30 mouse cellular contexts compared by ENCODE assay signal in genomic region chr5:98815269-98815668, GRCm38 (mm10). TPM values are rescaled to one million over a fixed set of nuclear protein-coding genes. Genes with fewer than 3 reads are reported as not detected.
"Had no signal": no experiment of that assay in that cellular context is flagged by ENCODE, and none has a peak within 500 bp of the region (broad histone marks: within the 10 kb centered on the region; RNA-seq: fewer than 3 reads in every experiment).

No protein-coding gene starts in this region.

- H3K4me2 ChIP-seq: limb, embryonic 12.5 days; limb, embryonic 13.5 days; limb, embryonic 15.5 days; liver, embryonic 11.5 days; liver, embryonic 12.5 days; liver, embryonic 13.5 days; liver, embryonic 15.5 days; lung, embryonic 15.5 days; midbrain, embryonic 11.5 days; midbrain, embryonic 12.5 days; midbrain, embryonic 13.5 days; midbrain, embryonic 15.5 days; neural tube, embryonic 12.5 days had no signal

- H3K9ac ChIP-seq: limb, embryonic 12.5 days; limb, embryonic 13.5 days; limb, embryonic 15.5 days; liver, embryonic 12.5 days; liver, embryonic 13.5 days; liver, embryonic 14.5 days; liver, embryonic 15.5 days; liver, postnatal 0 days; lung, embryonic 15.5 days; midbrain, embryonic 12.5 days; midbrain, embryonic 13.5 days; midbrain, embryonic 15.5 days; neural tube, embryonic 12.5 days had no signal

- DNase-seq: layer of hippocampus, postnatal 36 days; left cerebral cortex, postnatal 4 days; liver; liver, embryonic 13.5 days; liver, postnatal 0 days; lung, adult 18-20 months; lung, postnatal 10 days; lung, postnatal 36 days; lung, postnatal 4 days; midbrain, embryonic 14.5 days had no signal

- H3K27me3 ChIP-seq: limb, embryonic 12.5 days; limb, embryonic 13.5 days; limb, embryonic 15.5 days; liver, embryonic 12.5 days; liver, embryonic 13.5 days; liver, embryonic 15.5 days; lung, embryonic 15.5 days; megakaryocyte, embryonic 14.5 days; midbrain, embryonic 12.5 days; midbrain, embryonic 13.5 days; midbrain, embryonic 15.5 days; neural tube, embryonic 12.5 days had no signal

- H3K36me3 ChIP-seq: limb, embryonic 10.5 days; limb, embryonic 12.5 days; limb, embryonic 13.5 days; limb, embryonic 15.5 days; liver, embryonic 12.5 days; liver, embryonic 13.5 days; liver, embryonic 15.5 days; lung, embryonic 15.5 days; midbrain, embryonic 10.5 days; midbrain, embryonic 12.5 days; midbrain, embryonic 13.5 days; midbrain, embryonic 15.5 days; neural tube, embryonic 12.5 days had no signal

- H3K27ac ChIP-seq: left cerebral cortex, adult 2 months; limb, embryonic 10.5 days; limb, embryonic 12.5 days; limb, embryonic 13.5 days; limb, embryonic 15.5 days; liver, embryonic 12.5 days; liver, embryonic 13.5 days; liver, embryonic 14.5 days; liver, embryonic 15.5 days; lung, embryonic 15.5 days; macrophage; midbrain, embryonic 10.5 days; midbrain, embryonic 12.5 days; midbrain, embryonic 13.5 days; midbrain, embryonic 15.5 days; neural tube, embryonic 12.5 days had no signal

- ATAC-seq: liver, embryonic 12.5 days; liver, postnatal 0 days; midbrain, embryonic 13.5 days; midbrain, embryonic 15.5 days; midbrain, embryonic 16.5 days had no signal

- H3K9me3 ChIP-seq: limb, embryonic 10.5 days; limb, embryonic 15.5 days; liver, embryonic 13.5 days; liver, embryonic 15.5 days; lung, embryonic 15.5 days; midbrain, embryonic 13.5 days; midbrain, embryonic 15.5 days; neural tube, embryonic 12.5 days had no signal

- H3K4me1 ChIP-seq: limb, embryonic 10.5 days; limb, embryonic 12.5 days; limb, embryonic 13.5 days; limb, embryonic 15.5 days; liver, embryonic 12.5 days; liver, embryonic 13.5 days; liver, embryonic 15.5 days; lung, embryonic 15.5 days; megakaryocyte, embryonic 14.5 days; midbrain, embryonic 10.5 days; midbrain, embryonic 12.5 days; midbrain, embryonic 13.5 days; midbrain, embryonic 15.5 days; neural tube, embryonic 12.5 days had no signal

- H3K4me3 ChIP-seq: left cerebral cortex, adult 2 months; limb, embryonic 10.5 days; limb, embryonic 12.5 days; limb, embryonic 13.5 days; limb, embryonic 15.5 days; liver, embryonic 12.5 days; liver, embryonic 13.5 days; liver, embryonic 15.5 days; lung, embryonic 15.5 days; megakaryocyte, embryonic 14.5 days; midbrain, embryonic 10.5 days; midbrain, embryonic 12.5 days; midbrain, embryonic 13.5 days; midbrain, embryonic 15.5 days; myocyte; neural tube, embryonic 12.5 days had no signal

RNA-seq across cellular contexts. Expression of gene Bmp3, which starts 38.9 kb away (rescaled TPM):
- polyA plus RNA-seq: liver, postnatal 0 days; macrophage; myocyte had no signal
